Mouse (Mus musculus) olfactory bulb, adult 2 months (tissue): ENCODE data around the gene Ankrd35. TPM values are rescaled to one million over a fixed set of nuclear protein-coding genes. Genes with fewer than 3 reads are reported as not detected.
"Not testable (repeated sequence)": the region's sequence is repeated elsewhere in the genome, so short reads cannot be mapped to it uniquely, and the experiment has no call there.

ENCODE experiments used
- H3K27ac ChIP-seq: fragments of 200-500 bp; 2 replicates; pipeline ENCODE4 v1.5.1; 2012; ENCODE audit warnings: low read depth, low read length; ENCODE audit not compliant: insufficient read depth
- H3K4me1 ChIP-seq: fragments of 200-500 bp; 2 replicates; pipeline ENCODE4 v1.6.1; 2012; ENCODE audit warnings: low read length; ENCODE audit not compliant: control insufficient read depth, insufficient read depth
- H3K4me3 ChIP-seq: fragments of 200-500 bp; 2 replicates; pipeline ENCODE4 v1.5.1; 2012; ENCODE audit warnings: mild to moderate bottlenecking, low read depth, low read length, moderate library complexity; ENCODE audit not compliant: insufficient read depth
- CTCF ChIP-seq: fragments of 200-500 bp; IDR thresholded peaks from 2 replicates; pipeline ENCODE4 v1.5.1; 2012; ENCODE audit warnings: low read depth, mild to moderate bottlenecking, low read length, moderate library complexity; ENCODE audit not compliant: insufficient read depth
- POLR2A ChIP-seq: fragments of 200-500 bp; IDR thresholded peaks from 2 replicates; pipeline ENCODE4 v1.6.1; 2012; ENCODE audit warnings: mild to moderate bottlenecking, low read depth, low read length, moderate library complexity; ENCODE audit not compliant: insufficient read depth
- WGBS: fragments of 180-500 bp; shearing (Covaris S2); methylation state at CpG from one replicate; pipeline ENCODE4 v1.1.7; 2018; 5-methylcytosine and 5-hydroxymethylcytosine counted together
- polyA plus RNA-seq: library from polyadenylated mRNA; stranded (reverse); fragments of >200 nt; gene quantifications from 2 replicates; pipeline ENCODE4 v1.2.4, GENCODE M21; 2012; ENCODE audit warnings: low replicate concordance; ENCODE audit not compliant: missing spikeins, insufficient read depth, insufficient read length

Gene Ankrd35
- polyA plus RNA-seq, 1 experiment, result not detected

- peaks cover 22% of the 10 kb centered on the region for H3K4me1 ChIP-seq
- H3K27ac ChIP-seq, result no peak overlapping the region
- TF ChIP-seq CTCF (no peak), POLR2A (no peak)
- no peak overlapping the region for H3K4me3 ChIP-seq
- WGBS, result 100% methylated on average over 3 of the region's 3 CpGs
Observed at GRCm38 (mm10) chr3:96683496-96683895, 13.6 kb downstream of the Ankrd35 start.

DNA sequence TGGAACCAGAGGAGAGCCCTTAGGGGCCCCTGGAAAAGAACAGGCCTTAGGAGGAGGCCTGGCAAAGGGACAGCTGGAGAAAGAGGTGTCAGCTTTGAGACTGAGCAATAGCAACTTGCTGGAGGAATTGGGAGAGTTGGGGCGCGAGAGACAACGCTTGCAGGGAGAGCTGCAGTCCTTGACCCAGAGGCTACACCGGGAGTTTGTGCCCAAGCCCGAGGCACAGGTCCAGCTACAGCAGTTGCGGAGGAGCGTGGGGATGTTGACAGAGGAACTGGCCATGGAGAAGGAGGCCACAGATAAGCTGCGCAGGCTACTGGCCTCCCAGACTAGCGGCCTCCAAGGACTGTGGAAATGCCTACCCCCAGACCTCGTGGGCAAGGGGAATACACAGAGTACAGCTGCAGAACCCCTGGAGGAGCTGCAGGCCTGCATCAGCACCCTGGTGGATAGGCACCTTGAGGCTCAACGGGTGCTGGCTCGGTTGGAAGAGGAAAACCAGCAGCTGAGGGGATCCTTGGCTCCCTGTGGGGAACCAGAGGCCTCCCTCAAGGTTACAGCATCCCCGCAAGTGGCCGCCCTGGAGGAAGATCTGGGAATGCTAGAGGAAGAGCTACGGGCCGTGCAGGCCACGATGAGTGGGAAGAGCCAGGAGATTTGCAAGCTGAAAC lies 14.4 kb downstream of the Ankrd35 start:
- 76% methylated on average over 17 of the region's 17 CpGs for WGBS
- Histone ChIP-seq H3K4me1 (peaks cover 19% of the 10 kb centered on the region), H3K4me3 (no peak overlapping the region), H3K27ac (no peak overlapping the region)
- TF ChIP-seq POLR2A (no peak), CTCF (no peak)

GRCm38 (mm10) chr3:96684822-96685156 lies 14.9 kb downstream of the Ankrd35 start:
- WGBS, result 53% methylated on average over 28 of the region's 28 CpGs
- Histone ChIP-seq H3K4me1 (peaks cover 18% of the 10 kb centered on the region), H3K4me3 (no peak overlapping the region), H3K27ac (no peak overlapping the region)
- TF ChIP-seq CTCF (no peak), POLR2A (no peak)

- H3K4me1 ChIP-seq, result peaks cover 11% of the 10 kb centered on the region
- H3K4me3 ChIP-seq, H3K27ac ChIP-seq: not testable (repeated sequence)
- 95% methylated on average over 5 of the region's 5 CpGs for whole genome bisulfite sequencing
Observed at GRCm38 (mm10) chr3:96686057-96686456, 16.1 kb downstream of the Ankrd35 start.

DNA sequence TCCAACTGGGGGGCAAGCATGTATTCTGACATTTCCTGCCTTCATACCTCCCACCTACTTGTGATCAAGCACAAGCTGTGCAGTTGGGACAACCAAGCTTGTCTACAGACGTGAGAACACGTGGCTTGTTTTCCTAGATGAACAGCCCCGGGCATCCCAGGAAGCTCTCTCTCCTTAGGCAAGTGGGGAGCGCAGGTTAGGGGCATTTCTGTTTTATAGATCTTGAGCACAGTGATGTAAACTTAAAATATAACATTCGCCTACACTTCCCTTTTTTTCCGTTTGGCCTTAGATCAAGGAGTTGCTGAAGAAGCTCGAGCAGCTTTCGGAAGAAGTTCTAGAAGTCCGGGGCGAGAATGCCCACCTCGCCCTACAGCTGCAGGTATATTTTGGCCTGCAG lies 18.9 kb downstream of the Ankrd35 start:
- 84% methylated on average over 11 of the region's 11 CpGs for whole genome bisulfite sequencing

GRCm38 (mm10) chr3:96690298-96690697 lies 20.4 kb downstream of the Ankrd35 start:
- no peak overlapping the region for H3K27ac ChIP-seq
- H3K4me3 ChIP-seq, result no peak overlapping the region
- TF ChIP-seq CTCF, result no peak
- no peak for TF ChIP-seq POLR2A
- WGBS, result 73% methylated on average over 3 of the region's 3 CpGs
- peaks cover 3% of the 10 kb centered on the region; the same call in 1 of the 2 replicates for H3K4me1 ChIP-seq

More for the DNA sequence above, 18.9 kb downstream of the Ankrd35 start:
- H3K27ac ChIP-seq, result no peak overlapping the region
- no peak for TF ChIP-seq POLR2A
- no peak for TF ChIP-seq CTCF
- H3K4me1 ChIP-seq, result peaks cover 11% of the 10 kb centered on the region
- H3K4me3 ChIP-seq, result no peak overlapping the region

DNA sequence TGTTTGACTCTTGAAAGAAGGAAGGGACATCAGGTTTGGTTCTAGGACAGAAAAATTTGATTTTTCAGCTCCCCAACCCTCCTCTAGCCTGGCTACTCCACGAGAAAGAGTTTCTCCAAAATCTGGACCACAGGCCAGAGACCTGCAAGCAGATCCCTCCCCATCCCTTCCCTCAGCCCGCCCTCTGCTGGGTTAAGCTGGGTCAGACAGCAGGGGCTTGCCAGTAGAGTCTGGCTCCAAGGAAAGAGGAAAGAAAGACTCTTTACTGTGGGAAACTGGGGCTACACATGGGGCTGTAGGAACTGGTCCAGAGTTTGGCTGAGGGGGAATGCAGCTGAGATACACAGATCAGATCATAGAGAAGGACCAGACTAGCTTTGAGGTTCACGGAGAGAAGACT lies 22.6 kb downstream of the Ankrd35 start:
- TF ChIP-seq CTCF (no peak), POLR2A (no peak)
- WGBS, result 31% methylated on average over 3 of the region's 3 CpGs
- H3K4me1 ChIP-seq, result peaks cover 7% of the 10 kb centered on the region; the same call in 1 of the 2 replicates

DNA sequence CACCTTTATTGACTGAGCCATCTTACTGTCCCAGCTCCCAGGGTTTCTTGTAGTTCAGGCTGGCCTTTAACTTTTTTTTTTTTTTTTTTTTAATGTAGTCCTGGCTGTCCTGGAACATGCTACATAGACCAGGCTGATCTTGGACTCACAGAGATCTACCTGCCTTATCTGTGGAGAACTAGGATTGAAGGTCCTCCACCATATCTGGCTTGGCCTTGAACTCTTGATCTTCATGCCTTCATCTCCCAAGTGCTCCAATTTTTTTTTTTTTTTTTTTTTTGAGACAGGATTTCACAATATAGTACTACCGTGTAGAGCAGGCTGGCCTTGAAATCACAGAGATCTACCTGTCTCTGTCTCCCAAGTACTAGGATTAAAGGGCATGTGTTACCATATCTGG lies 23.6 kb downstream of the Ankrd35 start:
- Histone ChIP-seq H3K4me1 (peaks cover 7% of the 10 kb centered on the region; the same call in 1 of the 2 replicates), H3K4me3 (no peak overlapping the region), H3K27ac (no peak overlapping the region)
- WGBS, result 96% methylated on average over 1 of the region's 1 CpGs
- TF ChIP-seq POLR2A, result no peak
- no peak for TF ChIP-seq CTCF

More for the DNA sequence above, 22.6 kb downstream of the Ankrd35 start:
- Histone ChIP-seq H3K4me3 (no peak overlapping the region), H3K27ac (no peak overlapping the region)

DNA sequence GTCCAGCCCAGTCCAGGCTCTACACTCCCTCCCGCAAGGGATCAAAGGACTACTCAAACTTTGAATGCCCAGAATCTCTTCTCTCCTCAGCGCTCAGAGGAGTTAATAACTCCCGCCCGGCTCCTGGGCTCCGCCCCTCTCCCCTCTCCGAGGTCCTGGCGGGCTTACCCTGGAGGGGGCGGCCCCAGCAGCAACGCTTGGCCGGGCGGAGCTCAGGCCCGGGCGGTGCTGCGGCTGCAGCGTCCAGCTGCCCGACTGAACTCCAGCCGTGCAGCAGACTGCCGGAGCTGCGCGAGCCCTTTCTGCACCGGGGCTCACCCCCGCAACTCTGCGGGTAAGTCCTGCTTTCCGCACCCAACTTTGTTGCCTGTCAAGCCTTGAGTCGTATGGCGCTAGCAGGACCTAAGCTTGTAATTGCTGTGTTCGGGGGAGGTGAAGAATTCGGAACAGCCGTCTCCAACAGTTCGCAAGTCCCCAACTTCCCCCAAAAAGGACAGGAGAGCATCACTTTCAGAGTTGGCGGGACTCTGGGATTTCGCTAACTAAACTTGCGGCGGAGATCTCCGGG lies 26.4 kb downstream of the Ankrd35 start, which contains the start of gene Pias3:
TSS of gene Pias3 (plus strand) at position 187 of the 568 bp plus-strand sequence.
- WGBS, result under 1% methylated on average over 35 of the region's 35 CpGs
- TF ChIP-seq POLR2A (no peak), CTCF (no peak)
- H3K4me3 ChIP-seq, result peak within 1 kb of the TSS; percentile 80
- H3K27ac ChIP-seq, result peak within 1 kb of the TSS; percentile 47; the same call in 1 of the 2 replicates
- H3K4me1 ChIP-seq, result peaks cover 8% of the 10 kb centered on the region
